Mouse (Mus musculus): ENCODE measurements around the gene Nub1. TPM values are rescaled to one million over a fixed set of nuclear protein-coding genes. Genes with fewer than 3 reads are reported as not detected.
"Not testable (repeated sequence)": the region's sequence is repeated elsewhere in the genome, so short reads cannot be mapped to it uniquely, and the experiment has no call there.

The Nub1 gene
- total RNA-seq (2021), result 10 to 100 TPM; 66.5 to 67.0 TPM
- long read RNA-seq, experiment 1, transcript Nub1-202 (15 exons, 3,546 nt), result minor isoform, 25 of 69 reads
- long read RNA-seq, experiment 1, transcript Nub1-201 (15 exons, 3,269 nt), result major isoform, 34 of 69 reads
- long read RNA-seq, experiment 1, partial matches to known transcripts, result 4 of 69 reads
- long read RNA-seq, experiment 1, other reads (novel, unspliced or antisense), result 6 of 69 reads
- long read RNA-seq, experiment 2, transcript Nub1-201 (15 exons, 3,269 nt), result major isoform, 34 of 76 reads
- long read RNA-seq, experiment 2, transcript Nub1-202 (15 exons, 3,546 nt), result minor isoform, 26 of 76 reads
- long read RNA-seq, experiment 2, partial matches to known transcripts, result 7 of 76 reads
- long read RNA-seq, experiment 2, other reads (novel, unspliced or antisense), result 9 of 76 reads

DNA sequence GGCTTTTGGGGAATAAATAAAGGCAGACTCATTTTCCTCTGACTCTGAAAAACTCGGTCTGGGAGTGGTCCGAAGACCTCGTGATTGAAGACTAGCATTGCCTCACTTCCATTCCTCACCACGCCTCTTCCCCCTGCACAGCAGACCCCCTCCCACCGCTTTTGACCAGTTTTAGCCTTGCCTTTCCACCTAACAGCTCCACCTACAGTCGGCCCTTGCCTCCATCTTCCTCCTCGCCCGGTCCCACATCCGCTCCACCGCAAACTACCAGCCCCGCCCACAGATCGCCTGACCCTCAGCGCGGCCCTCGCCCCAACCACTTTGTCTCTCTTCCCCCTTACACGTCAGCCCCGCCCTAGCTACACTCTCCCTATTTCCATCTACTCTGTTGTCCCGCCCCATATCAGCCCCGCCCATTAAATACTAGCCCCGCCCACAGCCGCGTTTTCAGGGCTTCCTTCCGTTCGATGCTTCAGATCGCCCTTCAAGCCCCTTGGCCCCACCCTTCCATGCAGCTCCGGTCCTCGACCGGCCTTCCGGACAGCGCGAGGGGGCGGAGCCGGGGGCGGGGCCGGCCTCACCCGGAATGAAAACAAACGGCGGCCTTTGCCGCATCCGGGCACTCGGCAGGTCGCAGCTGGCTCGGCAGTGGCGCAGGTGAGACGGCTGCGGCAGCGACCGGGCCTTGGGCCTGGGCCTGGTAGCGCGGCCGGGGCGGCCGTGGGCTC is at the start of gene Nub1:
Gene Nub1, plus strand, starts transcription at position 167 of the 728 bp plus-strand sequence.
- DNase-seq (ENCODE audit: low spot score in 2 of 2), result peak; percentile 92 to 98

DNA sequence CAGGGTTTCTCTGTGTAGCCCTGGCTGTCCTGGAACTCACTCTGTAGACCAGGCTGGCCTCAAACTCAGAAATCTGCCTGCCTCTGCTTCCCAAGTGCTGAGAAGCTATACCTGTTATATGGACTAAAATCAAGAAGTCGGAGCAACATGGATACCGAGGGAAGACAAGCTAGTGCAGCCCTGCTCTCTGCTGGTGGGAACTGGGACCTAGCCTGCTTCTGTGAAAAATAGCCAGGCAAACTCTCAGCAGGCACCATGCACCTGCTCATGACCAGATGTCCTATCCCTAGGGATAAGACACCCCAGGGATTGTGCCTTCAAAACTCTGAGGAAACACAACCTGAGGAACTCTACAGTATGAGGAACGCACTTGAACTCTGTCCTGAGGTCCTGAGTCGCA is 48.3 kb upstream of the Nub1 start:
- DNase-seq (ENCODE audit: low spot score in 2 of 2), result no peak

DNA sequence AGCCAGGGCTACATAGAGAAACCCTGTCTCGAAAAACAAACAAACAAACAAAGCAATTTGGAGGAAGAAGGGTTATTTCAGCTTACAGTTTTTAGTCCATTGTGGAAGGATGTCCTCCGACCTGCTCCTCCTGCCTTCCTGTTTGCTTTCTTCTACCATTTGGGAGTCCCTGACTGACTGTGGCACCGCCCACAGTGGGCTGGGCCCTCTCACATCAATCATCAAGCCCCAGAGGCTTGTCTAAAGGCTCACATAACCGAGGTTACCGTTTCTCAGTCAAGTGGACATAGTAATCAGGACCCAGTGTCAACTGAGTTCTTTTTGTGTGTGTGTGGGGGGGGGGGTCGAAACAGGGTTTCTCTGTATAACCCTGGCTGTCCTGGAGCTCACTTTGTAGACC is 47.2 kb upstream of the Nub1 start:
- no peak for DNase-seq (ENCODE audit: low spot score in 2 of 2)

DNA sequence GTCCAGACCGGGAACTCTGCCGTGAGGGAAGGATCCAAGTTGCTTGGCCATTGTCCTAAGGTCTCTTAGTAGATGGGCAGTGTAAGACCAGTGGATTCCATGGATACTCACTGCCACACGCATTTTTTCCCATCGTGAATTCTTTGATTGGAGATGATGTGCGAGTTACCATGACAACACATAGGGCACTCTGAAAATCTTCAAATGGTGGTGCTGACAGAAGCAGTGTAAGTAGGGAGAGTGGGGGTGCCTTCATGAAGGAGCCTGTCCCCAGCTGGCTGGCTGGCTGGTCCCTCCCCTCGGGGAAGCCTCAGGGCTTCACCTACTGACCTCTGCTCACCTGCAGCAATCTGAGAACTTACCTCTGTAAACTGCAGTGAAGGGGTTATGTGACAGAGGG is 46.3 kb upstream of the Nub1 start:
- peak in 1 of 2 experiments; percentile 47 for DNase-seq (ENCODE audit: low spot score in 2 of 2)

DNA sequence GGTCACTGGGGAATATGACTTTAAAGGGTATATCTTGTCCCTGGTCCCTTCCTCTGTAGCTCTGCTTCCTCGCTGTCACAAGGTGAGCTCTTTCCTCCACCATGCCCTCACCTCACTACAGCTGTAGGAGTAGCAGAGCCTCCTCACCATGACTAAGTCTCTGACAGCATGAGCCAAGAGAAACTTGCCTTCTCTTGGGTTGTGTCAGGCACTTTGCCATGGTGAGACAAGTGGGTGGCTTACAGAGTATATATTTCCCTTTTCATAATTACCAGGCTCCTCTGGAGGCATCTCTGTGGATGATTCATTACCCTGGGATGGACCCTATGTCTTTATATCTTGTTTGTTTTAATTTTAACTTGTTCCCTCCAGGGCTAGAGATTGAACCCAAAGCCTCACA is 39.9 kb upstream of the Nub1 start:
- DNase-seq (ENCODE audit: low spot score in 2 of 2), result no peak

DNA sequence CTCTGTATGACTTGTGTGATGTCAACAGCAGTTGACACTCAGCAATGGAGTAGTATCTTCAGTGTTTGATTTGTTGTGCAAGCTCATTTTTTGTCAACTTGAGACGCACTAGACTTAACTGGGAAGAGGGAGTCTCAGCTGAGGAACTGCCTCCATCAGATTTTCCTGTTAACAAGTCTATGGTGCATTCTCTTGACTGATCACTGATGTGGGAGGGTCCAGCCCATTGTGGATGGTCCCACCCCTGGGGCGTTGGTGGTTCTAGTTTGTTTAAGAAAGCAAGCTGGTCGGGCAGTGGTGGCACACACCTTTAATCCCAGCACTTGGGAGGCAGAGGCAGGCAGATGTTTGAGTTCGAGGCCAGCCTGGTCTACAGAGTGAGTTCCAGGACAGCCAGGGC is 36.1 kb upstream of the Nub1 start:
- DNase-seq (ENCODE audit: low spot score in 2 of 2), result no peak

DNA sequence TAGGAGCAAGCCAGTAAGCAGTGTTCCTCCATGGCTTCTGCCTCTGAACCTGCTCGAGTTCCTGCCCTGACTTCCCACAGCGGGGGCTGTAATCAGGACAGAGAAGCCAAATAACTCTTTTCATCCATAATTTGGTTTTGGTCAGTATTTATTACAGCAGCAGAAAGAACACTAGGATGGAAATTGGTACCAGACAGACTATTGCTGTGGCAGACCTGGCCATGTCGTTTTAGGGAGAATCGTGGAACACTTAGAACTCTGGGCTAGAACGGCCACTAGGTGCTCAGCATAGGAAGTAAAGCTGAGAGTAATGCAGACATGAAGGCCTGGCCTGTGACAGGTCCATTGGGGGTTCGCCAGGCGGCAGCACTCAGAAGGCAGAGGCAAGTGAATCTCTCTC is 35.6 kb upstream of the Nub1 start:
- DNase-seq (ENCODE audit: low spot score in 2 of 2), result no peak

DNA sequence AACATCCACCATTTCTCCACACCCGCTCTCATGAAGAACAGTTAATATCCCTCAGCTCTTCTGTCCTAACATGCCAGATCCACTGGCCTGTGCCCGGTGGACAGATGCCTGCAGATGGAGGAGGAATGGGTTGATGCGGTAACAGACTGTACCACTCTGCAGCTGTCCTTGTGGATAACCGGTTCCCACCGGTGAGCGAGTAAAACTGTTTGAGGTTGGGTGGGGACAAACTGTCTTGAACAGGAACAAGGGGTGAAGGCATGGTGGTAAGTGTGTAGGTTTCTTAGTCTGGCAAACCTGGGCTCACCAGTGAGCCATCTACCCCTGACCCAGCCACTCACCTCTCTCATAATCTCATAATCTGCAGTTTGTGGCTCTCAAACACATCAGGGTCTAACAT is 34.0 kb upstream of the Nub1 start:
- no peak for DNase-seq (ENCODE audit: low spot score in 2 of 2)

DNA sequence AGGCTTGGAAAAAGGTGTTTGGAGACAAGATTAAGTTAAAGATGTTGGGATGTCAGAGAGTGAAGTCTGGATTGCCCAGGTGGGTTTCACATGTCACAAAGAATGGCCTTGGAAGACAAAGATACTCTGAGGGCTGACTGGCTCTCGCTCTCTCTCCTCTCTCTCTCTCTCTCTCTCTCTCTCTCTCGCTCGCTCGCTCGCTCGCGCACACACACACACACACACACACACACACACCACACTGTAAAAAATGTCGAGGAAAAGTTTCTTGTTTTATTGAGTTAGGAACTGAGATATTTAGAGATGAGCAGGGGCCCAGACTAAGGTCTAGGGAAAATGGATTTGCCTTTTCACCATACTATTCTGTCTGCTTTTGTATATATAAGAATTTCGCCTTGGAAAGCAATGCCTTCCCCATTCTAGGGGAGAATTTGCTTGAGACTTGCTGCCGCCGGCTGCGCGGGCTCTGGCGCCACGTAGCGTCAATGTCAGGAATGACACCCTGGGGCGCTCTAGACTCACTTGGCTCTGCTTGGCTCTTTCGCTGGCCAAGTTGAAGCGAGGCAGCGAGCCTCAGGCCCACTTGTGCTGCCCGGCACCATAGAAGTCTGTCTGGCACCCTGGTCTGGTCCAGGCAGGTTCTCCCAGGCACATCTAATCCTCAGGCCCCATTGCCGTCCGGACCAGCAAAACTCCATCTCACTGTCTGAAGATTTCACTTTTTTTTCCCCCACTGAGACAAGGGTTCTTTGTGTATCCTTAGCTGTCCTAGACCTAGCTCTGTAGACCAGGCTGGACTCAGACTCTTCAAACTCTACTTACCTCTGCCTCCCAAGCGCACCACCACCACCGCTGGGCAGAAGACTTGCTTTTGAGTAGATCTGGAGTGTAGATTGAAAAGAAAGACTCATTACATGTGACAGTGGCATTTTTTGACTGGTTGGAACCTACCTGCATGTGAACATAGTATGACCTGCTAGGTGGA is 33.3 kb upstream of the Nub1 start:
- DNase-seq (ENCODE audit: low spot score in 2 of 2), result peak; percentile 88 to 90

DNA sequence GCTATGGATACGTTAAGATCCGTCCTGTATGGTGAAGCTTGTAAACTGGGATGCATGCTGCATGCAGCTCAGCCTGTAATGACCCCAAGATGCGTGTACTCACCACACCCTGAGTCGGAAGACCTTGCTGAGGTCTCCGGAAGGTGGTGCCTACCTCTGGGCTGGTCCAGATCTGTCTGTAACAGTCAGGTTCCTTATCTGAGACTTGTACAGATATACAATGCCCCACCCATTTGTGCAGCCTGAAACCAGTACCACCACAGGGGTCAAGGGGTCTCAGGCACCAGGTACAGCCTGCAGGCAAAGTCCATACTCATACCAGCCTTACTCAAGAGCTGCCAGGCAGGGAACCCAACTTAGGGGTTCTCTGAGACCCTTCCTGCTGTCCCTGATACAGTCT is 32.6 kb upstream of the Nub1 start:
- no peak for DNase-seq (ENCODE audit: low spot score in 2 of 2)

DNA sequence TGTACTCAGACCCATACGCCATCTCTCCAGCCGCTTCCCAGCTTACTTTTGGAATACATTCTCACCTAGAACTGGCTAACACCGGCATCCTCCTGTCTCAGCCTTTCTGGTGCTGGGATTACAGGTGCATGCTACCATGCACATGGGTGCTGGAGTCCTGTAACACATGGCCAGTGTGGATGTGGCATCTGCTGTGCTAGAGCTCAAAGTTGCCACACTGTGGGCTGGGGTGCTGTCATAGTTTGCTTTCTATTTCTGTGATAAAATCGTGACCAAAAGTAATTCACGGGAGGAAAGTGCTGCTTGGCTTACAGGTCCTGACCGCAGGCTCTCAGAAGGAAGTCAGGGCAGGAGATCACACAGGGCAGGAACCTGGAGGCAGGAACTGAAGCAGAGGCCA is 30.8 kb upstream of the Nub1 start:
- DNase-seq (ENCODE audit: low spot score in 2 of 2), result no peak

DNA sequence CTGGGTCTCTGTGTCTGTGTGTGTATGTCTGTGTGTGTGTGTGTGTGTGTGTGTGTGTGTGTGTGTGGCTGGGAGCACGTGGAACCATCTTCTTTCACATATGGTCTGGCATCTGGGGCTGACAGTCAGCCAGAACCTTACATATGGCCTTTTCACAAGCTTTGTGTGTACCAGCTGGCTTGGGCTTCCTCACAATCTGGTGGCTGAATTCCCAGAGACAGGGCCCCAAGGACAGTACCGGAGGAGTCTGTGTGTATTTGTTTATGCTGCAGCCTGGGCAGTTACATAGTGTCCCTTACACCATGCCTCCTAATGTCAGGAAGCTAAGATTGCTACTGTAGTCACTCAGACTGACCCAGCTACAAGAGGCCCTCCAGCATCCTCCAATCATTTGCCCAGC is 28.2 kb upstream of the Nub1 start:
- DNase-seq (ENCODE audit: low spot score in 2 of 2), result peak; percentile 71 to 82

DNA sequence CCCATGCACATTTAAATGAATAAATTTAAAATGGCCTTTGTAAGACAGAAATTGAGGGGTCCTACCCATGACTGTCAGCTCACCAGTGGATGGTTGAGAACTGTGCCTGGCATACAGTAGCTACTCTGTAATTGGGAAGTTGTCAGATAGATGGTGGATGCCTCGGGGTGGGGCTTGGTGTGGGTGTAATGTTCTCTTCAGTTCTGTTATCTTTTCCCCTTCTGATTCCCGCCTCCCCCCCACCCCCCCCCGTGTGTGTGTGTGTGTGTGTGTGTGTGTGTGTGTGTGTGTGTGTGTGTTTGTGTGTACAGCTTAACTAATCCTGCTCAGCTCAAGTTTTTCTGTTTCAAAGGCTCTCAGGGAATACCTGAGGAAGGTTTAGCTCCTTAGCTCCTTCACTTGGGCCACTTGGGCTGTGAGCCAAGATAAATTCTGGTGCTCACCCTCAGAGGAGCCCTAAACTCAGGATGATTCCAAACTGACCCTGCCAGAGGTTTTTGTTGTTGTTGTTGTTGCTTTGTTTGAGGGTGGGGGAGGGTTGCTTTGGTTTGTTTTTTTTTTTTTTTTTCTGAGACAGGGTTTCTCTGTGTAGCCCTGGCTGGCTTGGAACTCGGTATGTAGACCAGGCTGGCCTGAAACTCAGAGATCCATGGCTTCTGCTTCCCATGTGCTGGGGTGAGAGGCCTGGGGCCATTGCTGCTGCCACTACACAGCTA is 25.5 kb upstream of the Nub1 start:
- DNase-seq (ENCODE audit: low spot score in 2 of 2), result no peak

DNA sequence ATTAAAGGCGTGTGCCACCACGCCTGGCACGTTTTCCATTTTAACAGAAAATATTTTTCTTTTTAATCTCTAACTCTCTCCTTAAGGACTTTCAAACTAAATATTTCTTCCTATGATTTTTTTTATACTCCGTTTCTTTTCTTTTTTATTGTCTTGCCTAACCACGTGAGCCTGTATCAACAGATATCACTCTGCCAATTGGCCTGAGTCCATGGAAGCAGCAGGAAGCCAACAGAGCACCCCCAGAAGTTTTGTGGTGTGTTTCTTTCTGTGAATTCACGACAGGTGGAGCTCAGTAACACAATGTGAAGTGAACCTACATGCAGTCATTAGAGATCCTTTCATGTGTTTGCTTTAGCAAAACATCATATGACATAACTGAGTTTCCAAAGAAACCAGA is 23.9 kb upstream of the Nub1 start:
- no peak for DNase-seq (ENCODE audit: low spot score in 2 of 2)

DNA sequence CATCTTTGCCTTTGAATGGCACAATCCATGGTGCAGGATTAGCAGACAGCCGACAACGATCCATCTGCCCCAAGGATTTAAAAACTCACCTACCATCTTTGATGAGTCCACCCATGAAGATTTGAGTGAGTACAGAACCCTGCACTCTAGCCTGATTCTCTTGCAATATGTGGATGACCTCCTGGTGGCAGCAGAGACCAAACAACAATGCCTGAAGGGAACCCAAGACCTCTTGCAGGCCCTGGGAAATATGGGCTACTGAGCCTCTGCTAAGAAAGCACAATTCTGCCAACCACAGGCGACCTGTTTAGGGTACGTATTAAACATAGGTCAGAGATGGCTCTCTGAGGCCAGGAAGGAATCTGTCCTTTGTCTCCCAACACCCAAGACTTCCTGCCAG is 11.1 kb upstream of the Nub1 start:
- peak; percentile 82 to 87 for DNase-seq (ENCODE audit: low spot score in 2 of 2)

DNA sequence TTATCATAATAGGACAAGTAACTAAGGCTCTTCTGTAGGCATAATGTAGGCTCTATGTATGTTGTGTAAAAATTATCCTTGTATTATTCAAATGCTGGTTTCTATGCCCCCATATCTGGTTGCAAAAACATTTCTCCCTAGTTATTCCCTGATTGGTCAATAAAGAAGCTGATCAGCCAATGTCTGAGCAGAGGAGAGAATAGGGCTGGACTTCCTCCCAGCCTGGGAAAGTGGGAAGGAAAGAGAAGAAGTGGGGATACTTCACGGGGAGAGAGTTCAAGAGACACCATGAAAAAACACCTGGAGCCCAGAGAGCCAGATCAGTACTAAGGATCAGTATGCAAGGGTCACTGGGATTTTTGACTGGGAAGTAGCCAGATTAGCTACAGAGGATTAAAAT is 3.9 kb upstream of the Nub1 start:
- no peak for DNase-seq (ENCODE audit: low spot score in 2 of 2)

DNA sequence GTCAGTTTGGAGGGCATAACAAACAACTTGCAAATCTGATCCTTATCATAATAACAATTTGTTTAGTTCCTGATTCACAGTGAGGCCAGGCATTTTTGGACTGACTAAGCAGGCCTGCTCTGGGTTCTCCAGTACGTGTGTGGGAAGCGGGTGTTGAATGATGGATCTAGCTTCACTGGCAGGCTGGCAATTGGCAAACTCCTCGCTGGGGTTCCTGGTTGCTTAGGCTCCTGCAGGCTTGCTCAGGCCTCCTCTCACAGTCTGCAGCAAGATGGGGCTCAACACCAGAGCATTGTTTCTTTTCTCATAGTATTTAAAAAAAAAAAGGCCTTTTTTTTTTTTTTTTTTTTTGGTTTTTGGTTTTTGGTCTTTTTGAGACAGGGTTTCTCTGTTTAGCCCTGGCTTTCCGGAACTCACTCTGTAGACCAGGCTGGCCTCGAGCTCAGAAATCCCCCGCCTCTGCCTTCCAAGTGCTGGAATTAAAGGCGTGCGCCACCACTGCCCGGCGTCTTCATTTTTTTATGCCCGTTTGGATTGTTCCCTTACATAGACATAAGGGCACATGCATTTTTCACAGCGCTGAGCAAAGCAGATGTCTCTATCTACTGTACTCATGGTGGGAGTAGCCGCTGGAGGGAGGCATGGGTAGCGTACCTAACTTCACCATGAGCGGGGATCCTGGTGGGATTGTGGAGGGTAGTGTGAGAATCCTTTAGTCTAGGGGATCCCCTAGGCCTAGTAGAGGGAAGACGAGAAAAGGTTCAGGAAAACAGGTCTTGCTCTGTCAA is 560 bp upstream of the Nub1 start:
- peak; percentile 49 to 83 for DNase-seq (ENCODE audit: low spot score in 2 of 2)

DNA sequence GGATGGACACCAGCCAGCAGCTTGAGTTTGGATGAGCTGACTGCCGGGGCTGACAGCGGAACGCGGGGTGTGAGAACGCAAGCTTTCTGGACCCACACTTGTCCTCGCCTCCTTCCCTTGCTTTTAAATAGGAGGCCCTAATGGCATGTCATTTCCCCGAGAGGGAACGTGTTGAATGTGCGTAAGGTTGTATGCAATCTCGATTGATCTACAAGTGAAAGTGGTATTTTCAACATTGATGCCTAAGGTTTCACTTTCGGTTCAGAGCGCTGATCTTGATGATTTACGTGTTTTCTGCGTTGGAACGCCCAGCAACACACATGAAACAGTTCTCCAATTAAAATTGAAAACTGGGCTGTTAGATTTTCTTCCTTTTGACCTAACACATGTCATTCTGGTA is 844 bp downstream of the Nub1 start:
- no peak for DNase-seq (ENCODE audit: low spot score in 2 of 2)

DNA sequence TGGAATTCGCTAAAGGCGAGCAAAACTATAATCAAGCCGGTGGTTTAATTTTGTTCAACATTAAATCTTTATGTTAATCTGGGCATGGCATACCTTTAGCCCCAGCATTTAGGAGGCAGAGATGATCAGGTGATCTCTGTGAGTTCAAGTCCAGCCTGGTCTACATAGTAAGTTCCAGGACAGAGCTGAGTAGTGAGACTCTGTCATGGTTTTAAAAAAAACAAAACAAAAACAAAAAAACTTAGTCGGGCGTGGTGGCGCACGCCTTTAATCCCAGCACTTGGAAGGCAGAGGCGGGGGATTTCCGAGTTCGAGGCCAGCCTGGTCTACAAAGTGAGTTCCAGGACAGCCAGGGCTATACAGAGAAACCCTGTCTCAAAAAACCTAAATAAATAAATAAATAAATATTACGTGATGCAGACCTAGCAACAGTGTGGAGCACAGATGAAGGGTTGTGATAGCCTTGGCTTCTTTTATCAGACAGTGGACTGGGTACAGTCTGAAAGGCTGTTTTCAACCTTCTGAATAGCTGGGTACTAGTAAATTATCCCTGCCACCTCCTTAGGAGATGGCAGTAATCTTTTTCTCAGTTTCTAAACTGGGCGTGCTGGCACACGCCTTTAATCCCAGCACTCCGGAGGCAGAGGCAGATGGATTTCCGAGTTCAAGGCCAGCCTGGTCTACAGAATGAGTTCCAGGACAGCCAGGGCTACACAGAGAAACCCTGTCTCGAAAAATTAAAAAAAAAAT is 1.5 kb downstream of the Nub1 start:
- DNase-seq (ENCODE audit: low spot score in 2 of 2), result not testable (repeated sequence)

Data from layer of hippocampus, postnatal 14 days (tissue).